In genomic region chr7:6658606-6659005, GRCm38 (mm10) we compare ENCODE assay signal across 23 mouse cellular contexts. TPM values are rescaled to one million over a fixed set of nuclear protein-coding genes. Genes with fewer than 3 reads are reported as not detected.
DNase-seq lines count a peak whose midpoint lies in the region; ATAC-seq and TF ChIP-seq lines count a peak whose summit lies in the region.
"Had no signal": no experiment of that assay in that cellular context is flagged by ENCODE, and none has a peak within 500 bp of the region (broad histone marks: within the 10 kb centered on the region; RNA-seq: fewer than 3 reads in every experiment).

No protein-coding gene starts in this region.

- H3K27me3 ChIP-seq in midbrain, postnatal 0 days (ENCODE audit: insufficient read depth, low read length), result no peaks in the 10 kb centered on the region
- no peaks in the 10 kb centered on the region for H3K27me3 ChIP-seq in midbrain, embryonic 11.5 days (ENCODE audit: control insufficient read depth, insufficient read depth, low read length)
- H3K27me3 ChIP-seq in ES-Bruce4 (ENCODE audit: control insufficient read depth, insufficient read depth, low read length, poor library complexity, severe bottlenecking), result no peaks in the 10 kb centered on the region
- no peaks in the 10 kb centered on the region for H3K27me3 ChIP-seq in forebrain, postnatal 0 days (ENCODE audit: insufficient read depth, low read length)
- H3K27me3 ChIP-seq: embryonic facial prominence, embryonic 12.5 days; forebrain, embryonic 13.5 days; forebrain, embryonic 15.5 days; Patski had no signal

- TF ChIP-seq POLR2A in ES-Bruce4 (IDR thresholded peaks at IDR 0.05; ENCODE audit: insufficient read depth, low read length), result no peak

- no peak overlapping the region for H3K9ac ChIP-seq in midbrain, postnatal 0 days (replicated peaks; ENCODE audit: low read length, poor library complexity, severe bottlenecking)
- no peak overlapping the region for H3K9ac ChIP-seq in midbrain, embryonic 11.5 days (ENCODE audit: low read length)
- H3K9ac ChIP-seq in ES-Bruce4 (ENCODE audit: low read depth, poor library complexity, severe bottlenecking) (no peak overlapping the region), ES-E14 (ENCODE audit: insufficient read depth, low read depth, low read length, poor library complexity, severe bottlenecking) (no peak overlapping the region)
- H3K9ac ChIP-seq in forebrain, postnatal 0 days, result no peak overlapping the region
- H3K9ac ChIP-seq: embryonic facial prominence, embryonic 12.5 days; forebrain, embryonic 13.5 days; forebrain, embryonic 15.5 days had no signal

- no peak for DNase-seq in midbrain, postnatal 0 days (ENCODE audit: low spot score)
- no peak for DNase-seq in midbrain, embryonic 11.5 days (ENCODE audit: low spot score, missing footprints)
- DNase-seq in ES-E14 (ENCODE audit: low read depth, low spot score), result peak; percentile 29
- DNase-seq in ZHBTc4 (ENCODE audit: low read depth, low spot score), result peak; percentile 75
- no peak for DNase-seq in forebrain, postnatal 0 days
- no peak for DNase-seq in kidney, adult 11 months
- no peak for DNase-seq in lung, postnatal 14 days
- DNase-seq: adrenal gland, adult 8-10 months; adrenal gland, postnatal 14 days; adrenal gland, postnatal 36 days; cerebellum, adult 11-12 months; cerebellum, adult 2 months; cerebellum, adult 9-10 months; cerebellum, postnatal 10 days; cerebellum, postnatal 25 days had no signal

- in situ Hi-C loops in ES-E14 (cut with MboI; ENCODE audit: low sequenced_read_pairs in 2 of 2, unreplicated experiment in 2 of 2), result no loop called here

- TF ChIP-seq EP300 in ES-Bruce4 (IDR thresholded peaks at IDR 0.05; ENCODE audit: insufficient read depth, low read depth, low read length), result no peak

- WGBS in midbrain, postnatal 0 days, result 93% methylated on average over 7 of the region's 7 CpGs
- WGBS in midbrain, embryonic 11.5 days, result 88% methylated on average over 7 of the region's 7 CpGs
- 96% methylated on average over 7 of the region's 7 CpGs for WGBS in forebrain, postnatal 0 days

- peak; percentile 35; the same call in 1 of the 2 replicates for TF ChIP-seq CTCF in midbrain, postnatal 0 days (IDR thresholded peaks at IDR 0.05)
- no peak for TF ChIP-seq CTCF in ES-Bruce4 (IDR thresholded peaks at IDR 0.05; ENCODE audit: low read depth, low read length)
- TF ChIP-seq CTCF in forebrain, postnatal 0 days (IDR thresholded peaks at IDR 0.05; ENCODE audit: low read depth), result no peak

- no peaks in the 10 kb centered on the region for H3K36me3 ChIP-seq in midbrain, postnatal 0 days (ENCODE audit: insufficient read depth, low read length)
- H3K36me3 ChIP-seq in midbrain, embryonic 11.5 days (ENCODE audit: control insufficient read depth, insufficient read depth, low read length), result no peaks in the 10 kb centered on the region
- H3K36me3 ChIP-seq in ES-Bruce4 (ENCODE audit: control insufficient read depth, insufficient read depth, low read length, poor library complexity, severe bottlenecking) (no peaks in the 10 kb centered on the region), ES-E14 (ENCODE audit: control insufficient read depth, insufficient read depth, low read length, poor library complexity, severe bottlenecking) (no peaks in the 10 kb centered on the region)
- H3K36me3 ChIP-seq in forebrain, postnatal 0 days (ENCODE audit: insufficient read depth), result no peaks in the 10 kb centered on the region
- H3K36me3 ChIP-seq: embryonic facial prominence, embryonic 10.5 days; embryonic facial prominence, embryonic 12.5 days; forebrain, embryonic 15.5 days had no signal

- no peak overlapping the region for H3K4me2 ChIP-seq in midbrain, postnatal 0 days (ENCODE audit: low read depth, low read length, poor library complexity, severe bottlenecking)
- H3K4me2 ChIP-seq in midbrain, embryonic 11.5 days, result no peak overlapping the region
- H3K4me2 ChIP-seq in forebrain, postnatal 0 days (ENCODE audit: low read depth), result no peak overlapping the region
- H3K4me2 ChIP-seq: embryonic facial prominence, embryonic 12.5 days; forebrain, embryonic 13.5 days; forebrain, embryonic 15.5 days had no signal

- no peak overlapping the region for H3K27ac ChIP-seq in midbrain, postnatal 0 days (ENCODE audit: low read depth, low read length)
- no peak overlapping the region for H3K27ac ChIP-seq in midbrain, embryonic 11.5 days (ENCODE audit: low read depth, low read length)
- H3K27ac ChIP-seq in ES-Bruce4 (ENCODE audit: insufficient read depth, low read length), result peak overlapping the region; percentile 7
- H3K27ac ChIP-seq in ES-E14 (ENCODE audit: insufficient read depth, low read depth, low read length, poor library complexity, severe bottlenecking), result no peak overlapping the region
- H3K27ac ChIP-seq in forebrain, postnatal 0 days (ENCODE audit: low read depth, low read length), result no peak overlapping the region
- H3K27ac ChIP-seq: embryonic facial prominence, embryonic 10.5 days; embryonic facial prominence, embryonic 12.5 days; forebrain, embryonic 13.5 days; forebrain, embryonic 15.5 days had no signal

- H3K4me1 ChIP-seq in midbrain, postnatal 0 days (ENCODE audit: insufficient read depth, low read length), result no peaks in the 10 kb centered on the region
- H3K4me1 ChIP-seq in midbrain, embryonic 11.5 days (ENCODE audit: control insufficient read depth, insufficient read depth, low read length), result no peaks in the 10 kb centered on the region
- H3K4me1 ChIP-seq in ES-Bruce4 (ENCODE audit: control insufficient read depth, insufficient read depth, low read length), result no peaks in the 10 kb centered on the region
- peaks cover 2 to 5% of the 10 kb centered on the region in 2 experiments; a peak in 1 of 4 replicates for H3K4me1 ChIP-seq in ES-E14 (ENCODE audit: control insufficient read depth in 2 of 2, insufficient read depth in 2 of 2, low read length in 2 of 2, poor library complexity in 1 of 2)
- no peaks in the 10 kb centered on the region for H3K4me1 ChIP-seq in forebrain, postnatal 0 days (ENCODE audit: insufficient read depth)
- H3K4me1 ChIP-seq: embryonic facial prominence, embryonic 10.5 days; embryonic facial prominence, embryonic 12.5 days; forebrain, embryonic 13.5 days; forebrain, embryonic 15.5 days had no signal

- H3K4me3 ChIP-seq in midbrain, postnatal 0 days (ENCODE audit: low read depth, low read length), result no peak overlapping the region
- no peak overlapping the region for H3K4me3 ChIP-seq in midbrain, embryonic 11.5 days (ENCODE audit: low read depth, low read length)
- H3K4me3 ChIP-seq in ES-Bruce4 (ENCODE audit: low read depth, low read length) (no peak overlapping the region), ES-E14 (ENCODE audit: insufficient read depth in 1 of 2, low read depth in 1 of 2, low read length in 2 of 2, poor library complexity in 1 of 2, severe bottlenecking in 1 of 2) (no peak overlapping the region)
- H3K4me3 ChIP-seq in forebrain, postnatal 0 days (ENCODE audit: low read depth, low read length), result no peak overlapping the region
- H3K4me3 ChIP-seq: embryonic facial prominence, embryonic 10.5 days; embryonic facial prominence, embryonic 12.5 days; forebrain, embryonic 13.5 days; forebrain, embryonic 15.5 days had no signal

- H3K9me3 ChIP-seq in midbrain, postnatal 0 days (ENCODE audit: low read length), result no peaks in the 10 kb centered on the region
- H3K9me3 ChIP-seq in midbrain, embryonic 11.5 days (ENCODE audit: control insufficient read depth, low read length), result no peaks in the 10 kb centered on the region
- H3K9me3 ChIP-seq in ES-Bruce4 (replicated peaks; ENCODE audit: control insufficient read depth, insufficient read depth, low read length, poor library complexity, severe bottlenecking), result no peaks in the 10 kb centered on the region
- no peaks in the 10 kb centered on the region for H3K9me3 ChIP-seq in ES-E14 (ENCODE audit: control insufficient read depth, insufficient read depth, low read depth, low read length)
- no peaks in the 10 kb centered on the region for H3K9me3 ChIP-seq in forebrain, postnatal 0 days (ENCODE audit: low read length)
- H3K9me3 ChIP-seq: embryonic facial prominence, embryonic 12.5 days; forebrain, embryonic 13.5 days; forebrain, embryonic 15.5 days had no signal

- ATAC-seq in midbrain, postnatal 0 days (ENCODE audit: low FRiP score), result no peak
- ATAC-seq in midbrain, embryonic 11.5 days (ENCODE audit: low FRiP score), result no peak
- ATAC-seq in forebrain, postnatal 0 days, result no peak
- ATAC-seq: activated CD4-positive, CD25-positive, alpha-beta regulatory T cell, adult 4 months; forebrain, embryonic 13.5 days; Patski had no signal

TF ChIP-seq in ES-E14, 5 proteins besides CTCF, POLR2A, EP300 and RAD21:
- TF ChIP-seq MAFK (IDR thresholded peaks at IDR 0.05; ENCODE audit: insufficient read depth, low read depth, low read length), result no peak
- TF ChIP-seq CHD2 (IDR thresholded peaks at IDR 0.05; ENCODE audit: low read depth, low read length), result no peak
- no peak for TF ChIP-seq ZC3H11A (IDR thresholded peaks at IDR 0.05; ENCODE audit: borderline replicate concordance, low read depth, low read length)
- TF ChIP-seq HCFC1 (IDR thresholded peaks at IDR 0.05; ENCODE audit: borderline replicate concordance, insufficient read depth, low read length), result no peak
- no peak for TF ChIP-seq ZNF384 (IDR thresholded peaks at IDR 0.05; ENCODE audit: low read depth, low read length)

RNA-seq across cellular contexts. Expression of gene Zim1, which starts 37.6 kb away (rescaled TPM):
- 32.8 and 47.4 TPM in 2 replicates for total RNA-seq in midbrain, postnatal 0 days (2014; rRNA removed)
- polyA plus RNA-seq in midbrain, postnatal 0 days (2015; fragmentation: Nextera tagmentation; extraction: Ambion mirVana), result 9.0 and 10.0 TPM in 2 replicates
- 0.93 and 1.6 TPM in 2 replicates for polyA plus RNA-seq in midbrain, embryonic 11.5 days (2014; fragmentation: Nextera tagmentation; extraction: Ambion mirVana)
- 5.2 and 10.3 TPM in 2 replicates for polyA plus RNA-seq in ES-Bruce4 (2011; ENCODE audit: insufficient read depth, insufficient read length, low read depth, missing spikeins)
- 0.95 and 1.7 TPM in 2 replicates for total RNA-seq in ES-E14 (2012; rRNA removed)
- total RNA-seq in forebrain, postnatal 0 days (2014; rRNA removed), result 20.5 and 29.1 TPM in 2 replicates
- 2.6 and 4.7 TPM in 2 replicates for polyA plus RNA-seq in forebrain, postnatal 0 days (2015; fragmentation: Nextera tagmentation; extraction: Ambion mirVana)
- total RNA-seq: MEL had no signal
- polyA plus RNA-seq: activated CD4-positive, CD25-positive, alpha-beta regulatory T cell, adult 4 months had no signal

Comparison
In these comparisons a context has a peak if more than half of its experiments do, and no peak if none do; other contexts are left out.
1. DNase-seq: peak in ES-E14 (single experiment) and ZHBTc4 (single experiment); none in midbrain, postnatal 0 days (single experiment), midbrain, embryonic 11.5 days (single experiment), forebrain, postnatal 0 days (single experiment), kidney, adult 11 months (single experiment) and lung, postnatal 14 days (single experiment).